Mouse (Mus musculus) Patski (cell line): ENCODE results near the gene Atf3. TPM values are rescaled to one million over a fixed set of nuclear protein-coding genes. Genes with fewer than 3 reads are reported as not detected.

Source experiments
- ATAC-seq: fragments of 100-300 bp; one replicate; pipeline ENCODE4 v1.8.0; 2021
- CTCF ChIA-PET: fragments of 350-600 bp; sonication (Branson Sonifier 250); formaldehyde crosslinking; loops from one replicate; lab custom pipeline; 2022; ENCODE audit warnings: inconsistent platforms; lab: Charles Lee
- POLR2A ChIA-PET: fragments of 350-600 bp; sonication (Branson Sonifier 250); formaldehyde crosslinking; loops from one replicate; lab custom pipeline; 2022; ENCODE audit warnings: antibody characterized with exemption, inconsistent platforms; lab: Charles Lee
- DNase-seq: peaks from one replicate; pipeline ENCODE4 v3.0.0-alpha.2; 2011; ENCODE audit warnings: low read depth, low spot score
- H3K27me3 ChIP-seq: fragments of 371-371 bp; one replicate; pipeline ENCODE4 v1.5.1; 2021
- CTCF ChIP-seq: fragments of 100-300 bp; IDR thresholded peaks from one replicate; pipeline ENCODE4 v1.5.1; 2021
- in situ Hi-C: fragments of 300-500 bp; cut with MboI; formaldehyde crosslinking; loops from 3 replicates; pipeline ENCODE4 v1.11.1; 2018; ENCODE audit warnings: low pct_unique_long_range_greater_than_20kb, mixed read lengths
- polyA plus RNA-seq: library from polyadenylated mRNA; unstranded; gene quantifications from one replicate; pipeline ENCODE4 v1.2.3, GENCODE M21; 2021

The Atf3 gene
- polyA plus RNA-seq, 1 experiment from 2014 or later: 47.6 TPM

DNA sequence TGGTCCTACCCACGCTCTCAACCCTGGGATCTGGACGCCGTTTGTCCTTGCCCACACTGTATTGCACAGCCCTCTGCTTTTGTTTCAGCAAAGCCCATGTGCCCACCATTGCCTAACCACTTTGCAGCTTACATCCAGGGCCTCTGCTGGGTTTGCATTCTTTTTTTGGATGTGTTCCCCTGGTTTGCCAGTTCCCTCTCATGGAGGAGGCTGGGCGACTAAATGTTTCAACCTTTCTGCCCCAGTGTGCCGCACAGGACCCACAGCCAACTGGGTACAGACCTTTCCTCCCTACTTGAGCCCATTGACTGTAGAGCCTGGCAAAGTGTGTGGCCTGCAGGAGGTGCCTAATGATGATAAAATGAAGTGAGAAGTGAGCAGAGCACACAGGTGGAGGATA, 38.3 kb upstream of the Atf3 start:
- CTCF ChIA-PET: no interaction called here
- POLR2A ChIA-PET: no interaction called here
- TF ChIP-seq CTCF: no peak
- no peak for DNase-seq
- no peaks in the 10 kb centered on the region for H3K27me3 ChIP-seq
- in situ Hi-C loops: no loop called here
- no peak for ATAC-seq

DNA sequence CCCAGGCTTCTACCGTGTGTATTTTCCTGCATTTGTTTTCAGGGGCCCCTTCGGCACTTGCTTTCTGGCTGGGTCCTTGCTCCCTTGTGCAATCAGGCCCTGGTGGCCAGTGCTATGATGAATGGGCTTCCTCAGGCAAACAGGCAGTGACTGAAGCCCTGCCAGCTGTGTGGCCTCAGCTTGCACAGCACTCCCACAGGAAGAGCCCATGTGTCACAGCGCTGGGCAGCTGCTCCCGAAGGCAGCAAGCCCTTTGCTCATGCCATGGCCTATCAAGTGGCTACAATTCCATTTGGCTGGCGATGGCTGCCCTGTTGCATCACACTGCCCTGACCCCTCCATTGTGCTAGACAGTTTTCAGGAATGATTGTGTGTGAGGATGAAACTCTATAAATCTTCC, 36.6 kb upstream of the Atf3 start:
- ATAC-seq (peak; percentile 28), DNase-seq (no peak)
- in situ Hi-C loops: no loop called here
- no peak for TF ChIP-seq CTCF
- ChIA-PET CTCF (interaction anchor here (1.5 to 2.0 kb wide), 2 partner anchors 13 to 19 kb away, joined by 3 to 4 read pairs; no protein-coding TSS in a partner anchor), POLR2A (no interaction called here)
- H3K27me3 ChIP-seq: no peaks in the 10 kb centered on the region

DNA sequence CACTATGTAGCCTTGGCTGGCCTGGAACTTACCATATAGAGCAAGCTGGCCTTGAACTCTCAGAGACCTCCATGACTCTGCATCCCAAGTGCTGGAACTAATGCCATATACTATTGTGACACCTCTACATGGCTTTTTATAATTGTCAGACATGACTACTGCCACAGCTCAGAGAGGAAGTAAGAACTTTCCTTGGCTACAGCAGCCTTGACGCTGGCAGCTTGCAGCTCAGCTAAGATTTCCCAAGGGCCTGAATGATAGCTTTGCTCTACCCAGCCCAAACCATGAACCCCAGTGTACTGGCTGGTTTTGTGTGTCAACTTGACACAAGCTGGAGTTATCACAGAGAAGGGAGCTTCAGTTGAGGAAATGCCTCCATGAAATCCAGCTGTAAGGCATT, 35.8 kb upstream of the Atf3 start:
- CTCF ChIA-PET: interaction anchor here (0.9 to 2.0 kb wide), 2 partner anchors 14 to 24 kb away, joined by 3 to 4 read pairs; no protein-coding TSS in a partner anchor
- ATAC-seq: no peak
- in situ Hi-C loops: no loop called here
- DNase-seq: no peak
- H3K27me3 ChIP-seq: no peaks in the 10 kb centered on the region
- POLR2A ChIA-PET: no interaction called here
- no peak for TF ChIP-seq CTCF

DNA sequence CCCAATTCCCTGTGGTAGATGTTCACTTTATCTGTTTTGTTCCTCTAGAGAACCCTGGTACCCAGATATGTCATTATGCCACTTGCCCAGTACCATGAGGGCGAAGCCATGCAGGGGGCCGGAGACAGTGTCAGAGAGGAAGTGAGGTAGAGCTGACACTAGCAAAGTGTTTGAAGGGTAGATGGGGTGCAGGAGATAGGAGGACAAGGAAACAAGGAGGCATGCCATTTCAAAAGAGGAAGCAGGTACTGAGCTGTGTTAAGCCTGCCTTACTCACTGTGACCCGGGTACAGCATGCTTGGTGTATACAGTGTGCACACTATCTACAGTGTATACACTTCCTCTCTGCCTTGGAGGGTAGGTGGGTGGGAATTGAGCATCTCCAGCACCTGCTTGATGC, 32.1 kb upstream of the Atf3 start:
- DNase-seq: no peak
- H3K27me3 ChIP-seq: no peaks in the 10 kb centered on the region
- no peak for ATAC-seq
- in situ Hi-C loops: no loop called here
- TF ChIP-seq CTCF: no peak
- CTCF ChIA-PET: interaction anchor here (1.4 kb wide), 1 partner anchor 13 kb away, joined by 3 read pairs; no protein-coding TSS in a partner anchor
- POLR2A ChIA-PET: no interaction called here

DNA sequence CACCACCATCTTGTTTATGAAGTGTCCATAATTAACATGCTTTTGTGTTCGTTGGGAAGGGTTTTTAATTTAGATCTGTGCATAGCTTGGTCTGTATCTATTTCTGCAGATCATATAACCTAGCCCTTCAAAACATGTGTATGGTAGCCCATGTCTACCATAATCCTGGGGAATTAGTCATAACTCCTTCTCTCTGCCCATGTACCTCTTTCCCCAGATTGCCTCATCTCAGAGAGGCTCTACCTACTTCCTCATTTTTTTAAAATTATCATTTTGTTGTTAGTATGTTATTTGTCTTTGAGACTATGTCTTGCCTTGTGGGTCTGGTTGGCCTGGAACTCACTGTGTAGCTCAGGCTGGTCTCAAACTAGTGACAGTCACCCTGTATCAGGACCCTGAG, 30.6 kb upstream of the Atf3 start:
- TF ChIP-seq CTCF: no peak
- POLR2A ChIA-PET: no interaction called here
- H3K27me3 ChIP-seq: no peaks in the 10 kb centered on the region
- in situ Hi-C loops: no loop called here
- ATAC-seq (no peak), DNase-seq (no peak)
- CTCF ChIA-PET: no interaction called here

DNA sequence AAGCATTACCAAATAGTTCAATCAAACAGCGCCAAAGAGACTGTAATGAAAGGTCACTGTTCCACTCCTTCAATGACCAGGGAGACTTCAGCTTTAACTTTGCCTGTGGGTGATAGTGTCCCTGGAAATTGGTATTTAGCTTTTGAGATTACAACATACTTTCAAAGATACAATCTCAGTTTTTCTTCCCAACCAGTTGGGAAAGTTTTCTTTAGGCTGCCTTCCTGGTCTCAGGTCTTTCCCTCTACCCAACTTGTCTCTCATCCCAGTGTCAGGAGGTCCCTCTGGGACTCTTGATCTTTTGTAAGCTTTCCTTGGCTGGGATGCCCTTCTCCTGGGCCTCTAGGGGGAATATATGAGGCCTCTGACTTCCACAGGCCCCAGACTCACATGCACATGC, 29.7 kb upstream of the Atf3 start:
- ATAC-seq (no peak), DNase-seq (no peak)
- no peak for TF ChIP-seq CTCF
- CTCF ChIA-PET: no interaction called here
- POLR2A ChIA-PET: no interaction called here
- in situ Hi-C loops: no loop called here
- H3K27me3 ChIP-seq: no peaks in the 10 kb centered on the region

DNA sequence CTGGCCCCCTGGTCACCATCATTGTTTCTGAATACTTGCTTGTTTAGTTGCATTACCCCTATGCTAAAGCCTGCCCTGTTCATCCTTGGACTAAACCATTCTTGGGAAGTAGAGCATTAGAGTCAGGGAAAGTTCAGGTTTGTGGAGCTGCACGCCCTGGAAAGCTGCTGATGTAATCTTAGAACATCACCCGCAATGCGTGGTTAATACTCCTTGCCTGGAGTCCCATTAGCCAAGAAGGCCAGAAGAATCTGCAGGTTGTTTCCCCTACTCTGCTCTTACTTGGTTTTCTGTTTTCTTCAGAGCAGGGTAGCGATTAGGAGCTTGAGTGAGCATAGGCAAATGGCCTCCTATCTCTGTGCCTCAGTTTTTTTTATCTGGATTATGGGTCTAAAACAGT, 26.0 kb upstream of the Atf3 start:
- TF ChIP-seq CTCF: no peak
- ATAC-seq (no peak), DNase-seq (no peak)
- no peaks in the 10 kb centered on the region for H3K27me3 ChIP-seq
- in situ Hi-C loops: no loop called here
- ChIA-PET POLR2A (no interaction called here), CTCF (interaction anchor here (0.8 to 1.3 kb wide), 2 partner anchors 33 to 36 kb away, joined by 3 read pairs; no protein-coding TSS in a partner anchor)

DNA sequence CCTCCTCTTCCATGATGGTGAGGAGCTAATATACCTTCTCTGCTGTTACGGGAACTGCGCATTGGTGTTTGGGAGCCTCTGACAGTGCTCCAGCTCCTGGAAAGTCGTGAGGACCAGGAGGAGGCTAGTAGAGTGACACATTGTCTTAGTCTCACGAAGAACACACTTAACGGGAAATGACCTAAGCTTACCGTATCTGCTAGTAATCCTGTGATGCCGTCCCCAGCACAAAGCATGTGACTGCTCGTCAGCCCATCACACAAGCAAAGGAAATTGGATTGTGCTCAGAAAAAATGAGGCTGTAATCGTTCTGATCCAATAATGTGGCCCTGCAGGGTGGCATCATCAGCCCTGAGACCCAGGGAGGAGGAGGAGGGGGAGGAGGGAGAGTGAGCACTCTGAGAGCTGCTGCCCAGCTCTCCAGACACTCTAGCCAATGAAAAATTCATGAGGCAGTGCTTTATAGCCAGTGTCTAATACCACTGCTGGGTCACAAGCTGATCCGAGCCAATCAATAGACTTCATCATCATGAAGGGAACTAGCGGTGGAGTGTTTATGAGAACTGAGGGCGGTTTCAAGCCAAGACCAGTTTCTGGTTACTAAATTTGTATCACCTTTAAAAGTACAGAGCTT, 24.3 kb upstream of the Atf3 start:
- TF ChIP-seq CTCF: no peak
- ChIA-PET POLR2A (no interaction called here), CTCF (interaction anchor here (2.1 kb wide), 1 partner anchor 14 kb away, joined by 7 read pairs; no protein-coding TSS in a partner anchor)
- DNase-seq (no peak), ATAC-seq (no peak)
- in situ Hi-C loops: no loop called here
- H3K27me3 ChIP-seq: no peaks in the 10 kb centered on the region

DNA sequence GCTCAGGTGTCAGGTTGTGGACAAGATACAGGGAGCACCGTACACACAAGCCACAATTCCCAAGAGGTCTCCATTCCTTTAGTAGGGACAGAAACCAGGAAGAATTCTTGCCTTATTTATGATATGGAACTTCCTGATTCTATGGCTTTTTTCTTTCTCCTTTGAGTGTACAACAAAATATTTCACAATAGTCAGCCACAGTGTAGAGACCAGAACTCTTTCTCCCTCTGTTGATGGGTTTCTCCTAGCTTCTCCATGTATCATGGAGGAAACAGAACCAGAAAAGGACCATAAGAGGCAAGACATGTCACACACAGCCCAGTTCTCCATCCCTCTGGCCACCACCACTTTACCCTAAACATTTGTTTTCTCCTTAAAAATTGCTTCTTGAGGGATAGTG, 23.7 kb upstream of the Atf3 start:
- CTCF ChIA-PET: interaction anchor here (2.1 kb wide), 1 partner anchor 14 kb away, joined by 7 read pairs; no protein-coding TSS in a partner anchor
- in situ Hi-C loops: no loop called here
- TF ChIP-seq CTCF: no peak
- no peaks in the 10 kb centered on the region for H3K27me3 ChIP-seq
- POLR2A ChIA-PET: no interaction called here
- DNase-seq (no peak), ATAC-seq (no peak)

DNA sequence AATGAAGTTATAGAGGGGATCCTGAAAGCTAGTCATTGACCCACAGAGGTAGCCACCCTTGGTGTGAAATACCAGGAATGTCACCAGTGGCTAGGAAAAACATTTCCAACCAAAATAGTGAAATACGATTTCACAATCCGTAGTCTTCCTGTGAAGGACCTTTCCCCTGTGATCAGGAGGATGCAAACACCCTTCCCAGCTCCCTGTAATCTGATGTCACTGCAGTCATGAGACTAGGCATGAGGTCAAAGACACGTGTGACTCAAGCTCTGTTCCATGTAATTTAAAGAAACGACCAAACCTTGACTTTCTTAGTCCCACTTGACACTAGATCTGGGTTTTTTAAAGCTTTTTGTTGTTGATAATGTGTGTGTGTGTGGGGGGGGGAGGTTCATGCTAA, 21.8 kb upstream of the Atf3 start:
- DNase-seq (no peak), ATAC-seq (no peak)
- ChIA-PET POLR2A (interaction anchor here (0.6 to 0.7 kb wide), 6 partner anchors 17 to 932 kb away, joined by 3 to 5 read pairs (median 3); no protein-coding TSS in a partner anchor), CTCF (interaction anchor here (1.2 kb wide), 1 partner anchor 16 kb away, joined by 3 read pairs; no protein-coding TSS in a partner anchor)
- in situ Hi-C loops: no loop called here
- no peaks in the 10 kb centered on the region for H3K27me3 ChIP-seq
- no peak for TF ChIP-seq CTCF

DNA sequence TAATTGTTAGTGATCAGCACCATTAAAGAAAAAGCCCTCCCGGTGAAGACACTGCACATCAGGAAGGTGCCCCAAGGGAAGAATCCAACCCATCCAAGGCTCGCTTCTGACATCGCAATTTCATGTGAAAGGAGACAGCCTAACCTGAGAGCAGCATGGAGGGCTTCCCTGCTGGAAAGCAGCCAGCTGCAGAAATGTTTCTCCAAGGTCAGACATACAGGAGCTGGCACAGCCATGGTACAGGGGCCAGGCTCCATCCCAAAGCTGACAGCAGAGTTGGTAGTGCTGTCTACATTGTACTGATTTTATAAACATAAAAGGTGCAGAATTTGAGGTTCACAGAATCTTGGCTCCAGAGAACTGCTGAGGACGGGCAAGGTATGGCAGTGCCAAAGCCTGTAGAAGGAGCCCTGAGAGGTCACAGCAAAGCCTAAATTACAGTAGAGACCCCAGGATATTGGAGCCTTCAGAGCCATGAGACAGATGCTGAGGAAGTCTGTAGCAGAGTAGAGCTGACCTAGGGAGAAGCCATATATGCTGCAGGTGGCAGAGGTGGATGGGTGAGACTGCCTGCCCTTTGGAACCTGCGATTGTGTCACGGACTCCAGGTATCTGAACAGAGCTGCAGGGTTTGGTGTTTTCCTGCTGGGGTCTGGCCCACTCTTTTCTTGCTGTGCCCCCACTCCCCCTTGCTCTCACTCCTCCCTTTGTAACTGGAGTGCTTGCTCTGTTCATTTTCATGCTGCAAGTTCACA, 18.1 kb upstream of the Atf3 start:
- TF ChIP-seq CTCF: no peak
- in situ Hi-C loops: no loop called here
- DNase-seq: no peak
- ATAC-seq: no peak
- POLR2A ChIA-PET: no interaction called here
- CTCF ChIA-PET: interaction anchor here (0.9 to 1.5 kb wide), 2 partner anchors 16 to 19 kb away, joined by 3 to 4 read pairs; no protein-coding TSS in a partner anchor
- H3K27me3 ChIP-seq: no peaks in the 10 kb centered on the region
